Mouse (Mus musculus) kidney, postnatal 36 days (tissue): Measurements from ENCODE around the gene Katna1.
"Not testable (repeated sequence)": the region's sequence is repeated elsewhere in the genome, so short reads cannot be mapped to it uniquely, and the experiment has no call there.

Experiments used
- DNase-seq, 2 experiments: peaks; one replicate each; pipeline ENCODE4 v3.0.0; 2021 to 2022; ENCODE audit warnings: mixed read lengths in 2 of 2

Katna1 gene

GRCm38 (mm10) chr10:7725751-7726500 is at the start of gene Katna1:
TSS of gene Katna1 (plus strand) at chr10:7726000.
- peak; percentile 95 to 98 for DNase-seq

GRCm38 (mm10) chr10:7680731-7681301 is 45.0 kb upstream of the Katna1 start, which contains the start of the genes Pcmt1 and Lats1:
TSS of gene Pcmt1 (minus strand) at chr10:7681136.
TSS of gene Lats1 (plus strand) at chr10:7681214.
- DNase-seq = peak; percentile 79 to 94

GRCm38 (mm10) chr10:7681343-7682025 is 44.3 kb upstream of the Katna1 start:
- DNase-seq = peak; percentile 78 to 85

- no peak for DNase-seq
These were observed 43.6 kb upstream of the Katna1 start for GRCm38 (mm10) chr10:7682249-7682648.

GRCm38 (mm10) chr10:7686902-7687301 is 38.9 kb upstream of the Katna1 start:
- DNase-seq = no peak

GRCm38 (mm10) chr10:7695286-7695685 is 30.5 kb upstream of the Katna1 start:
- DNase-seq = peak in 1 of 2 experiments; percentile 18

GRCm38 (mm10) chr10:7700120-7700519 is 25.7 kb upstream of the Katna1 start:
- DNase-seq = no peak

GRCm38 (mm10) chr10:7702586-7702985 is 23.2 kb upstream of the Katna1 start:
- no peak for DNase-seq

GRCm38 (mm10) chr10:7710121-7710520 is 15.7 kb upstream of the Katna1 start:
- no peak for DNase-seq

- DNase-seq = no peak
These were observed 13.3 kb upstream of the Katna1 start for GRCm38 (mm10) chr10:7712506-7712905.

GRCm38 (mm10) chr10:7715056-7715455 is 10.7 kb upstream of the Katna1 start:
- no peak for DNase-seq

- DNase-seq = peak in 1 of 2 experiments; percentile 9
These were observed 657 bp downstream of the Katna1 start for GRCm38 (mm10) chr10:7726501-7726812.

- DNase-seq = no peak
These were observed 1.2 kb downstream of the Katna1 start for GRCm38 (mm10) chr10:7727011-7727410.

GRCm38 (mm10) chr10:7731582-7731981 is 5.8 kb downstream of the Katna1 start:
- no peak for DNase-seq

GRCm38 (mm10) chr10:7737122-7737521 is 11.3 kb downstream of the Katna1 start:
- DNase-seq = peak in 1 of 2 experiments; percentile 5

GRCm38 (mm10) chr10:7737914-7738313 is 12.1 kb downstream of the Katna1 start:
- DNase-seq = no peak

- not testable (repeated sequence) for DNase-seq
These were observed 19.7 kb downstream of the Katna1 start for GRCm38 (mm10) chr10:7745528-7745927.

GRCm38 (mm10) chr10:7748752-7749151 is 23.0 kb downstream of the Katna1 start:
- no peak for DNase-seq

- no peak for DNase-seq
These were observed 31.7 kb downstream of the Katna1 start for GRCm38 (mm10) chr10:7757544-7757943.

GRCm38 (mm10) chr10:7772346-7772745 is 46.5 kb downstream of the Katna1 start:
- peak in 1 of 2 experiments; percentile 3 for DNase-seq

GRCm38 (mm10) chr10:7772769-7773168 is 47.0 kb downstream of the Katna1 start:
- DNase-seq = no peak

GRCm38 (mm10) chr10:7775421-7775820 is 49.6 kb downstream of the Katna1 start:
- no peak for DNase-seq

GRCm38 (mm10) chr10:7778361-7778760 is 52.6 kb downstream of the Katna1 start:
- DNase-seq = no peak

- peak in 1 of 2 experiments; percentile 2 for DNase-seq
These were observed 54.0 kb downstream of the Katna1 start for GRCm38 (mm10) chr10:7779751-7780237.
